Mouse (Mus musculus) liver, embryonic 15.5 days (tissue): ENCODE data around the gene Fnbp1. TPM values are rescaled to one million over a fixed set of nuclear protein-coding genes. Genes with fewer than 3 reads are reported as not detected.

ENCODE experiments used
- ATAC-seq: fragments of 200-750 bp; cut with Nextera tagmentation; 2 replicates; pipeline ENCODE4 v1.8.0; 2017; ENCODE audit warnings: moderate number of reproducible peaks, mild to moderate bottlenecking, moderate library complexity; ENCODE audit not compliant: insufficient read depth
- H3K27ac ChIP-seq: fragments of 300-500 bp; sonication (generic); replicated peaks from 2 replicates; pipeline ENCODE4 v1.5.1; 2015; ENCODE audit warnings: mild to moderate bottlenecking, inconsistent platforms
- H3K27me3 ChIP-seq: fragments of 300-500 bp; sonication (generic); 2 replicates; pipeline ENCODE4 v1.6.1; 2015; ENCODE audit warnings: mild to moderate bottlenecking, inconsistent platforms
- H3K36me3 ChIP-seq: fragments of 300-500 bp; sonication (generic); replicated peaks from 2 replicates; pipeline ENCODE4 v1.6.1; 2015; ENCODE audit warnings: moderate library complexity, mild to moderate bottlenecking, inconsistent platforms
- H3K4me1 ChIP-seq: fragments of 300-500 bp; sonication (generic); replicated peaks from 2 replicates; pipeline ENCODE4 v1.6.1; 2015; ENCODE audit warnings: inconsistent platforms
- H3K4me2 ChIP-seq: fragments of 300-500 bp; sonication (generic); 2 replicates; pipeline ENCODE4 v1.6.1; 2015; ENCODE audit warnings: moderate library complexity, mild to moderate bottlenecking, inconsistent platforms
- H3K4me3 ChIP-seq: fragments of 300-500 bp; sonication (generic); replicated peaks from 2 replicates; pipeline ENCODE4 v1.5.1; 2015; ENCODE audit warnings: mild to moderate bottlenecking, inconsistent platforms
- H3K9ac ChIP-seq: fragments of 300-500 bp; sonication (generic); 2 replicates; pipeline ENCODE4 v1.6.1; 2015; ENCODE audit warnings: moderate library complexity, mild to moderate bottlenecking, inconsistent platforms
- H3K9me3 ChIP-seq: fragments of 300-500 bp; sonication (generic); replicated peaks from 2 replicates; pipeline ENCODE4 v1.6.1; 2016; ENCODE audit warnings: inconsistent platforms
- WGBS: fragments of 180-500 bp; shearing (Covaris S2); methylation state at CpG from one replicate; pipeline ENCODE4 v1.1.7; 2015; ENCODE audit warnings: mixed read lengths; ENCODE audit not compliant: insufficient replicate concordance; 5-methylcytosine and 5-hydroxymethylcytosine counted together
- polyA plus RNA-seq: library from polyadenylated mRNA; unstranded; fragments of >200 nt; fragmentation: Nextera tagmentation; extraction: Ambion mirVana; gene quantifications from 2 replicates; pipeline ENCODE4 v1.2.1, GENCODE M21; 2015

The Fnbp1 gene
- polyA plus RNA-seq, 1 experiment from 2014 or later: 5.1 TPM

- H3K36me3 ChIP-seq: peaks cover 43% of the 10 kb centered on the region
- H3K27me3 ChIP-seq: no peaks in the 10 kb centered on the region
- no peak for ATAC-seq
- WGBS: 78% methylated on average over 11 of the region's 11 CpGs
- H3K4me2 ChIP-seq: no peak overlapping the region
- H3K9ac ChIP-seq: no peak overlapping the region
- H3K27ac ChIP-seq: no peak overlapping the region
- no peaks in the 10 kb centered on the region for H3K9me3 ChIP-seq
- no peaks in the 10 kb centered on the region for H3K4me1 ChIP-seq
- no peak overlapping the region for H3K4me3 ChIP-seq
Measured at GRCm38 (mm10) chr2:31053851-31054340, 87.9 kb downstream of the Fnbp1 start.

- Histone ChIP-seq H3K27me3 (no peaks in the 10 kb centered on the region), H3K4me2 (no peak overlapping the region), H3K27ac (no peak overlapping the region), H3K4me1 (no peaks in the 10 kb centered on the region), H3K9me3 (no peaks in the 10 kb centered on the region), H3K9ac (no peak overlapping the region), H3K4me3 (no peak overlapping the region), H3K36me3 (peaks cover 43% of the 10 kb centered on the region)
- 83% methylated on average over 13 of the region's 13 CpGs for WGBS
- no peak for ATAC-seq
Measured at GRCm38 (mm10) chr2:31053426-31053825, 88.4 kb downstream of the Fnbp1 start.

DNA sequence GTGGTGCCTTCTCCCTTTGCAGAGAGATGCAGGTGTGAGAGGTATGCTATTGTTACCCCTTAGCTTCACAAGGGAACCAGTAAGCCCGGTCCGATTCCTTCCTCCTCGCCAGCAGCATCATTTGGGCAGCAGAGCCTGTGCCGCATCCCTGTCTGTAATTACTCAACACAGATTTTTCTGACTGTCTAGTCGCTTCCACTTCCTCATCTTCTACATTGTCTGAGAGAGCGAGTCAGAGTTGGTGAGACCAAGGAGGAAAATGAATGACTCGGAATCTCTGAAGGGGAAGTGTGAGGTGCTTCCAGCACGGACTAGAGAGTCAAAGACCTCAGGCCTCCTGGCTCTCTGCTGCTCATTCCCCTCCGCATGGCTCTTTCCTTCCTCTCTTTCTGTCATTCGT lies 89.4 kb downstream of the Fnbp1 start:
- H3K27me3 ChIP-seq: no peaks in the 10 kb centered on the region
- H3K4me2 ChIP-seq: no peak overlapping the region
- H3K9me3 ChIP-seq: no peaks in the 10 kb centered on the region
- ATAC-seq: no peak
- no peak overlapping the region for H3K4me3 ChIP-seq
- H3K9ac ChIP-seq: no peak overlapping the region
- no peak overlapping the region for H3K27ac ChIP-seq
- WGBS: 78% methylated on average over 10 of the region's 10 CpGs
- peaks cover 3% of the 10 kb centered on the region; the same call in 1 of the 2 replicates for H3K4me1 ChIP-seq
- peaks cover 38% of the 10 kb centered on the region for H3K36me3 ChIP-seq

DNA sequence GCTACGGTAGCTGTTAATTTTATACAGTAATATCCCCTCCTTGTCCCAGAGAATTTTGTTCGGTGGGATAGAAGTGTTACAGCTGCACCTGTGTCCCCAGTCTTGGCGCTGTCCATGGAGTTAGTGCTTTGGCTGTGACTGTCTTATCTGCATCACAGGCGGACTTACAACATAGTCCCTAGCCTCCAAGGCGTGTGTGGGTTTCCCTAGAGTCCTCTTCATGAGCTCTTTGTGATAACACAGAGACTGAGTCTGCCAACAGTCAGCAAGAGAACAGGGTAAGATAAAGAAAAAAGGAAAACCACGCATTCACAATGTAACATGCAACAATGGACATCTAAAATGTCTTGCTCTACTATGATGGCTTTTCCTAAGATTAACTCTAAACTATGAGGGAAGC lies 93.8 kb downstream of the Fnbp1 start:
- 0 out of 2 replicates have a peak, but pooled peaks cover 8% of the 10 kb centered on the region for H3K36me3 ChIP-seq
- no peak overlapping the region for H3K4me2 ChIP-seq
- H3K27ac ChIP-seq: no peak overlapping the region
- no peak overlapping the region for H3K4me3 ChIP-seq
- H3K9ac ChIP-seq: no peak overlapping the region
- no peak for ATAC-seq
- 24% methylated on average over 6 of the region's 6 CpGs for WGBS
- H3K4me1 ChIP-seq: peaks cover 3% of the 10 kb centered on the region; the same call in 1 of the 2 replicates
- no peaks in the 10 kb centered on the region for H3K27me3 ChIP-seq
- no peaks in the 10 kb centered on the region for H3K9me3 ChIP-seq

DNA sequence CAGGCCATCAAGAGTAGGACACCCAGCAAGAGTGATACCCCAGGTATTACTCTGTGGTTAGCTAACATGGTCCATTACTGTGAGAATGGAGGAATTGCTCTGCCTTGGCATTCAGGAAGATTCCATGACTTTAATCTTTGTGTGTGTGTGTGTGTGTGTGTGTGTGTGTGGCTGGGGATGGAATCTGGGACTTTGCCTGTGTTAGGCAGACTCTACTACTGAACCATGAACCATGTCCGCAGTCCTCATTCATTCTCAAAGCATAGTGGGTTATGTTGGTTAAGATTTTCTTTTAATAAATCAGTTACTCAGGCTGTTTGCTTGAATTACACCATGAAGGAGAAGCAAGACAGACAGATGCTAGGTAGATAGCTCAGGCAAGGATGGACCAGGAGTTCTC lies 98.0 kb downstream of the Fnbp1 start:
- Histone ChIP-seq H3K4me2 (no peak overlapping the region), H3K27me3 (no peaks in the 10 kb centered on the region), H3K36me3 (peaks cover 15% of the 10 kb centered on the region), H3K4me3 (no peak overlapping the region), H3K9me3 (no peaks in the 10 kb centered on the region), H3K4me1 (peaks cover 3% of the 10 kb centered on the region; the same call in 1 of the 2 replicates), H3K9ac (no peak overlapping the region), H3K27ac (no peak overlapping the region)
- no peak for ATAC-seq
- WGBS: 72% methylated on average over 1 of the region's 1 CpGs

DNA sequence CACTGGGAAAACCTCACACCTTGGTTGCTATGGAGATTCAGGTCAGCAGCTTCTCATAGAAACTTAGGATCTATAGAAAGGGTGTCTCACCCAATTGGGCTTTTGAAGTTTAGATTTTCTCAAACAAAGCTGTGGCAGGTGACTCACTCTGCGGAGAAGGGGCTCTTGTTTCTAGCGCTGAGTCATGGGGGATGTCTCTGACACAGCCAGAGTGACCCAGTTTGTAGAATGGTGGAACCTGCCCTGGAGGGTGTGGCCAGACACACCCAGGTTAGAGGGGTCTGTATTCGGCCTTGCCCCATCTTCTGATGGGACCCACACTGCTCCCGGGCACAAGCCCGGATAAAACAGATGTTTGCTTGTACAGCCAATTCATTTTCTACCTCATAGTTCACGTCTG lies 98.9 kb downstream of the Fnbp1 start:
- 72% methylated on average over 6 of the region's 6 CpGs for WGBS

GRCm38 (mm10) chr2:31041386-31041785 lies 100.4 kb downstream of the Fnbp1 start:
- ATAC-seq: no peak
- Histone ChIP-seq H3K4me1 (no peaks in the 10 kb centered on the region), H3K4me3 (no peak overlapping the region), H3K4me2 (no peak overlapping the region), H3K9me3 (no peaks in the 10 kb centered on the region), H3K27me3 (no peaks in the 10 kb centered on the region), H3K27ac (no peak overlapping the region), H3K9ac (no peak overlapping the region), H3K36me3 (peaks cover 22% of the 10 kb centered on the region)
- WGBS: 78% methylated on average over 6 of the region's 6 CpGs

More for the DNA sequence above, 98.9 kb downstream of the Fnbp1 start:
- H3K4me3 ChIP-seq: no peak overlapping the region
- no peak overlapping the region for H3K9ac ChIP-seq
- no peak overlapping the region for H3K4me2 ChIP-seq
- H3K27me3 ChIP-seq: no peaks in the 10 kb centered on the region
- H3K9me3 ChIP-seq: no peaks in the 10 kb centered on the region
- H3K27ac ChIP-seq: no peak overlapping the region
- no peaks in the 10 kb centered on the region; the same call in 1 of the 2 replicates for H3K4me1 ChIP-seq
- ATAC-seq: no peak
- H3K36me3 ChIP-seq: peaks cover 20% of the 10 kb centered on the region

DNA sequence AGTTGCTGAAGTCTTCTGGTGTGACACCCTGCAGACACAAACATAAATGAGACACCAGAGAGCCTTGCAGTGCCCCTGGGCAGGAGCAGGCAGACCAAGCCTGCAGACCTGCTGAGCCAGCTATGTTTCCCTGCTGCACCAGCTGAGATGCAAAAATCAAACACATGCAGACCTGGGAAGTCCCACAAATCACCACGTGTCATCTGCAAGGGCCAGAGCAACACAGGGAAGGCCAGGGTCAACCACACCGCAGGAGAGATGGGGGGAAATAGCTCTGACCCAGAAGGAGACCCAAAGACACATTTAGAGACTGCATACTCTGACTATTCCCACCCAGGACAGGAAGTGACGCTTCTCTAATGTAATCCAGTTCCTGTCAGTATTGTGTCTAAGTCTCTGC lies 101.3 kb downstream of the Fnbp1 start:
- Histone ChIP-seq H3K9me3 (no peaks in the 10 kb centered on the region), H3K4me3 (no peak overlapping the region), H3K9ac (no peak overlapping the region), H3K27me3 (no peaks in the 10 kb centered on the region), H3K27ac (no peak overlapping the region), H3K4me2 (no peak overlapping the region), H3K36me3 (peaks cover 31% of the 10 kb centered on the region), H3K4me1 (no peaks in the 10 kb centered on the region)
- 79% methylated on average over 3 of the region's 3 CpGs for WGBS
- no peak for ATAC-seq

- H3K27me3 ChIP-seq: no peaks in the 10 kb centered on the region
- H3K9ac ChIP-seq: no peak overlapping the region
- no peak overlapping the region for H3K27ac ChIP-seq
- no peak for ATAC-seq
- H3K4me3 ChIP-seq: no peak overlapping the region
- WGBS: 83% methylated on average over 3 of the region's 3 CpGs
- no peak overlapping the region for H3K4me2 ChIP-seq
- no peaks in the 10 kb centered on the region for H3K9me3 ChIP-seq
- no peaks in the 10 kb centered on the region for H3K4me1 ChIP-seq
- H3K36me3 ChIP-seq: peaks cover 35% of the 10 kb centered on the region
Measured at GRCm38 (mm10) chr2:31040043-31040442, 101.8 kb downstream of the Fnbp1 start.

DNA sequence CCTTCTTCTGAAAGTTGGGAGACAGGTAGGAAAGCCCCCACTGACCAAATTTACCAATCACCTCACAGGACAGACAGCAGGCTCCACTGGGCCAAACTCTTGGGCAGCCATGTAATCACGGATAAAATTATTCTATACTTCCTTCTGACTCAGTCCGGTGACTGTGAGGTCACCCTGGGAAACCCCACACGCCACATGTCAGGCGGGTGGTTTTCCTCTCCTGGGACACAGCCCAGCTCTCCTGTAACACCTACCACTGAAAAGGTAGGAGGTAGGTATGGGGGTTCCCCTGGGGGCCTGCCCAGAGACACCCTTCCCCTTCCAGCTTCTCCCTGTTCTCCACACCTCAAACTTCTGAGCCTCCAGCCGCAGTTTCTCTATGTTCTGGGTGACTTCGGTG lies 105.0 kb downstream of the Fnbp1 start:
- H3K27ac ChIP-seq: no peak overlapping the region

GRCm38 (mm10) chr2:31031972-31032371 lies 109.8 kb downstream of the Fnbp1 start:
- Histone ChIP-seq H3K36me3 (peaks cover 39% of the 10 kb centered on the region), H3K4me2 (no peak overlapping the region), H3K4me1 (peaks cover 5% of the 10 kb centered on the region; the same call in 1 of the 2 replicates), H3K27ac (no peak overlapping the region), H3K4me3 (no peak overlapping the region), H3K27me3 (no peaks in the 10 kb centered on the region), H3K9me3 (no peaks in the 10 kb centered on the region), H3K9ac (no peak overlapping the region)
- 78% methylated on average over 7 of the region's 7 CpGs for WGBS
- ATAC-seq: no peak

More for the DNA sequence above, 105.0 kb downstream of the Fnbp1 start:
- Histone ChIP-seq H3K4me3 (no peak overlapping the region), H3K9ac (no peak overlapping the region), H3K27me3 (no peaks in the 10 kb centered on the region), H3K4me1 (no peaks in the 10 kb centered on the region), H3K36me3 (peaks cover 57% of the 10 kb centered on the region), H3K9me3 (no peaks in the 10 kb centered on the region), H3K4me2 (no peak overlapping the region)
- no peak for ATAC-seq
- WGBS: 77% methylated on average over 6 of the region's 6 CpGs

DNA sequence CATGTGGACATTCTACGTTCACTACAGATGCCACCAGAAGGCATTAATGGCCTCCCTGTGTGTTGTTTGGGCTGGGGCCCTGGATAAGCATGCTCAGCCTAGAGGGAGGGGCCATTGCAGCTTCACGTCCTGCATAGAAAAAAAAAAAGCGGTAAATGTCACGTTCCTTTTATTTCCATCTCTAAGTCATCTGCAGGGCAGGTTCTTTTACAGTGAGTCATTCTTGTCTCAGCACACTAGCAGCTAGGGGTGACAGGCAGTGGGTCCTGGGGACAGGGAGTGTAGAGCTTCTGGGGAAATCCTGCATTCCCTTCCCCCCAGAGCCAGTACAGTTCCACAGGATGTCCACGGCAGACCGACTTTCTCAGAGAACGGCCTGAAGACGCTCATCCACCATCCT lies 115.2 kb downstream of the Fnbp1 start:
- Histone ChIP-seq H3K9ac (no peak overlapping the region), H3K4me1 (peaks cover 5% of the 10 kb centered on the region; the same call in 1 of the 2 replicates), H3K4me2 (no peak overlapping the region), H3K36me3 (no peaks in the 10 kb centered on the region), H3K27me3 (no peaks in the 10 kb centered on the region), H3K4me3 (no peak overlapping the region), H3K9me3 (no peaks in the 10 kb centered on the region), H3K27ac (no peak overlapping the region)
- WGBS: 59% methylated on average over 8 of the region's 8 CpGs
- no peak for ATAC-seq
